Mouse (Mus musculus) G1E-ER4 (cell line): Measurements from ENCODE around the gene Pgr. TPM values are rescaled to one million over a fixed set of nuclear protein-coding genes. Genes with fewer than 3 reads are reported as not detected.

Experiments
- GATA1 ChIP-seq: IDR thresholded peaks from one replicate; pipeline ENCODE4 v1.8.0; 2012; ENCODE audit warnings: low read length, inconsistent platforms
- polyA plus RNA-seq: library from polyadenylated mRNA; stranded (reverse); fragments of >175 nt; gene quantifications from 2 replicates; pipeline ENCODE4 v1.2.3, GENCODE M21; 2012

Gene Pgr
- not detected in 2 replicates for polyA plus RNA-seq

DNA sequence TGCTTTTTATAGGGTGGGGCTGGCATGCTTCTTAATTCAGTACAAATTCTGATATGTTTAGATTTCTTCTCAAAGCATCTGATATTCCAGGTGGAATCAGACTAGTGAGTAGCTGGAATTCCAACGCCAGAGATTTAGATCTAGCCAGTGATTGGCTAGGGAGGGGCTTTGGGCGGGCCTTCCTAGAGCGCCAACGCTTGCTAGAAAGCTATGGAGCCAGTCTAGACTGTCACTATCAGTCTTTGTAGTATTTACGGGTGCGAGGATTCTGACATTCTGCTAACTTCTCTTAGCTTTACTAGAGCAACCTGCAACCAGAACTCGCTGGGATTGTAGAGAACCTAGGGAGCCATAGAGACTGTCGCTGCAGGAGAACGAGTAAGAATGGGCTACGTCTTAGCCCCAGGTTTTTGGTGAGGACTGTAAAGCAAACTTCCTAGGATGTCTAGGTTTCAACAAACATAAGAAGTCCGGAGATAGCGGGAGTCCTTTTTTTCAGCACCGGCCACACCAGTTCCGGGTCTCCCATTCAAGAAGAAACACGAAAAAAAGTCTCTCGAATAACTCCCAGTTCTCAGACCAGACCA, at the start of gene Pgr:
Gene Pgr (plus strand): TSS at position 218 of the 587 bp plus-strand sequence.
- no peak for TF ChIP-seq GATA1

DNA sequence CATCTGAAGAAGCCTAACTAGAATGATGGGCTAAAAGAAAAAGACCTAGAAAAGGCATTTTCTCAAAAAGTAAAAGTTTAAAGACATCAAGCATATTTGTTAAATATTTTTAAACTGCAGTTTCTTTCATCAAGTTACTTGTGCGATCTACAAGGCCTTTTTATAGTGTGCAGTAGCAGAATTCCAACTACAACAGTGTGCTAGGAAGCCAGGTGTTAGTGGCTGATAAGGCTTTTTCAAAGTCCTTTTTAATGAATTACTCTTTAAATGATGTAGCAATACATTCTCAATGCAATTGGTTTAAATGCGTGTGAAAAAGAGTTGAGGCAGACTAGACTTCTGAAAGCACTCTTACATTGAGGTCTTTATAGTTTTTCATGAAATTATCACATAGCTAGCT, 42.2 kb upstream of the Pgr start:
- no peak for TF ChIP-seq GATA1

DNA sequence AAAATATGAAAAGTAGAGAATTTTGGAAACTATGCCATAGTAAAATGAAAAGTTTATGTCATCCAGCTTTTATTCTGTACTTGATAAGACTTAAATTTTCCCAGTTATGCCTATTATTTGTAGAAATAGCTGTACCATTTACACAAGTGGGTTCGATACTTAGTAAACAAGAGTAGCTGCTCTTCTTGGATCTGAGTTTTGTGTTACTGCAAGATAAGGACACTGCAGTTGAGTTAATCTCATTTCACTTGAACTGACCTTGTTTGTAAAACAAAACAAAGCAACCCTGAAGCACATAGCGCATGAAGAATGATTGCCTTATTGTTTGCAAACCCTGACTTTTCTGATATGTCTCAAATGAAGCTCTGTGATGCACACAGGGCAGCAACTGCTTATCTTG, 31.1 kb upstream of the Pgr start:
- no peak for TF ChIP-seq GATA1

DNA sequence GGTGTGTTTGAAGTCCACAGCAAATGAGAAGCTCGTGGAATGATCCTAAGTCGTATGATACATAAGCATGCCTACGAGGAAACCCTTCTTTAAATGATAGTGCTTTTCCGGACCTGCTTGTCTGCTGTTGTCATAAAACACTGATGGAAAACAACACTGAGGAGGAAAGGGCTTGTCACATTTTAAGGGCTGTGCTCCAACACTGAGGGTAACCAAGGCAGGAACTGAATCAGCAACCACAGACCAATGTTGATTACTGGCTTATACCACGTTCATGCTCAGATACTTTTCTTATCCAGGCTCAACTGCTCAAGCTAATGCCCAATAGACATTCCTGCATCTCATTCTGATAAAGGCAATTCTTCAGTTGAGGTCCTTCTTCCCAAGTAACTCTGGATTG, 4.4 kb upstream of the Pgr start:
- TF ChIP-seq GATA1 = no peak

DNA sequence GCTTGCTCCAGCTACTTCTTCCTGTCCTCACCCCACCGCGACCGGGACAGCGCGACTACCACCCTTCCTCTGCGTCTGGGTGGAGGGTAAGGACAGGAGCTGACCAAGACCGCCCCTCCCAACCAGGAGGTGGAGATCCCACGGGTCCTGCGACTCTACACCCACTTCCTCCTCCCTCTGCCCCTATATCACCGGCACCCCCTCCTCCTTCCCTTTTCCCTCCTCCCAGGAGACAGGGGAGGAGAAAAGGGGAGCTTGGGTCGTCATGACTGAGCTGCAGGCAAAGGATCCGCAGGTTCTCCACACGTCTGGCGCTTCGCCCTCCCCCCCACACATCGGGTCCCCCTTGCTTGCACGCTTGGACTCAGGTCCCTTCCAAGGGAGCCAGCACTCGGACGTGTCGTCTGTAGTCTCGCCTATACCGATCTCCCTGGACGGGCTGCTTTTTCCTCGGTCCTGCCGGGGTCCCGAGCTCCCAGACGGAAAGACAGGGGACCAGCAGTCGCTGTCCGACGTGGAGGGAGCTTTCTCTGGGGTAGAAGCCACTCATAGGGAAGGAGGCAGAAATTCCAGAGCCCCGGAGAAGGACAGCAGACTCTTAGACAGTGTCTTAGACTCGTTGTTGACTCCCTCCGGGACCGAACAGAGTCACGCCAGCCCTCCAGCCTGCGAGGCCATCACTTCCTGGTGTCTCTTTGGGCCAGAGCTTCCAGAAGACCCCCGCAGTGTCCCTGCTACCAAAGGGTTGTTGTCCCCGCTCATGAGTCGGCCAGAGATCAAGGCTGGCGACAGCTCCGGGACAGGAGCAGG, 775 bp downstream of the Pgr start:
- TF ChIP-seq GATA1 = no peak

DNA sequence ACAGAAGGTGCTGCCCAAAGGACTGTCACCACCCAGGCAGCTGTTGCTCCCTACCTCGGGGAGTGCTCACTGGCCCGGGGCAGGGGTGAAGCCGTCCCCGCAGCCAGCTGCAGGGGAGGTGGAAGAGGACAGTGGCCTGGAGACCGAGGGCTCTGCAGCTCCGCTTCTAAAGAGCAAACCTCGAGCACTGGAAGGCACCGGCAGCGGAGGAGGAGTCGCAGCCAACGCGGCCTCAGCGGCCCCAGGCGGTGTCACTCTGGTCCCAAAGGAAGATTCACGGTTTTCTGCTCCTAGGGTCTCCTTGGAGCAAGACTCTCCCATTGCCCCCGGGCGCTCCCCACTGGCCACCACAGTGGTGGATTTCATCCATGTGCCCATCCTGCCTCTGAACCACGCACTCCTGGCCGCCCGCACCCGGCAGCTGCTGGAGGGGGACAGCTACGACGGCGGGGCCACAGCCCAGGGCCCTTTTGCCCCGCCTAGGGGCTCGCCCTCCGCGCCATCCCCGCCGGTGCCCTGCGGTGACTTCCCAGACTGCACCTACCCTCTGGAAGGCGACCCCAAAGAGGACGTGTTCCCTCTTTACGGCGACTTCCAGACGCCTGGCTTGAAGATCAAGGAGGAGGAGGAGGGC, 1.5 kb downstream of the Pgr start:
- TF ChIP-seq GATA1 = no peak

DNA sequence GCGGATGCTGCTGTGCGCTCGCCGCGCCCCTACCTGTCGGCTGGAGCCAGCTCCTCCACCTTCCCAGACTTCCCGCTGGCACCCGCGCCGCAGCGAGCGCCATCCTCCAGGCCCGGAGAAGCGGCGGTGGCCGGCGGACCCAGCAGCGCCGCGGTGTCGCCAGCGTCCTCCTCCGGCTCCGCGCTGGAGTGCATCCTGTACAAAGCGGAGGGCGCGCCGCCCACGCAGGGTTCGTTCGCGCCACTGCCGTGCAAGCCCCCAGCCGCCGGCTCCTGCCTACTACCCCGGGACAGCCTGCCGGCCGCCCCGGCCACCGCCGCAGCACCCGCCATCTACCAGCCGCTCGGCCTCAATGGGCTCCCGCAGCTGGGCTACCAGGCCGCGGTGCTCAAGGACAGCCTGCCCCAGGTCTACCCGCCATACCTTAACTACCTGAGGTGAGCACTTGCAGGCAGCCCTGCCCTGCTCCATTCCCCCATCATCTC, 2.1 kb downstream of the Pgr start:
- no peak for TF ChIP-seq GATA1

DNA sequence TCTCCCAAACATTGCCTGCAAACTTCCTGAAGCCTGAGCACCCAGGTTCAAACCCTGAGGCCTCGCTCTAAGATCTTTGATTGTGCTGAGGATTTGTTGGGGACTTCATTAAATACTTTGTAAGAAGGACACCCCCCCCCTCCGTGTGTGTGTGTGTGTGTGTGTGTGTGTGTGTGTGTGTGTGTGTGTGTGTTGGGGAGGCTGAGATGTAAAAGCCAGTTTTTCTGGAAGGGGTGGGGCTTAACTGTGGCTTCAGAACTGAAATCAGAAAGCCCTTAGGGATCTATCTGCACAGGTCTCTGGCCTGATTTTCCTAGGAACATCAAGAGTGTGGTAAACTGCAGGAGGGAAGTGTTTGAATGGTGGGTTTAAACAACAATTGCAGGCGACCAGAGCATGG, 2.6 kb downstream of the Pgr start:
- TF ChIP-seq GATA1 = no peak

DNA sequence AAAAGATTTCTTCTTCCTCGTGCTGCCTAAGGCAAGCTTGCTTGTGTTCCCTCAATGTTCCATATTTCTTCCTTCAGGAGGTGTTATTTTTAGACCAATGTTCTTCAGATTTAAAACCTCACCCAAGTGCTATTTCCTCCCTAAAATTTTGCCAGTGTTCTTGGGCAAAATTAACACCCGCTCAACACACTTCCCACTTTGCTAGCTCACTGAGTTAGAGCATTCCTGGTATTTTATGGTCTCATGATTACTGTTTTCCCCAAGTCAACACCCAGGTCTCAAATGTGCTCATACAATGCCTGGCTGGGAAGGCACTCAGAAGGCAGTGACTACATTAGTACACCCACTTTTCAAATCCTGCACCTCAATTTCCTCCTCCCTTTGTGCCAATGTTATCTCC, 27.9 kb downstream of the Pgr start:
- no peak for TF ChIP-seq GATA1

DNA sequence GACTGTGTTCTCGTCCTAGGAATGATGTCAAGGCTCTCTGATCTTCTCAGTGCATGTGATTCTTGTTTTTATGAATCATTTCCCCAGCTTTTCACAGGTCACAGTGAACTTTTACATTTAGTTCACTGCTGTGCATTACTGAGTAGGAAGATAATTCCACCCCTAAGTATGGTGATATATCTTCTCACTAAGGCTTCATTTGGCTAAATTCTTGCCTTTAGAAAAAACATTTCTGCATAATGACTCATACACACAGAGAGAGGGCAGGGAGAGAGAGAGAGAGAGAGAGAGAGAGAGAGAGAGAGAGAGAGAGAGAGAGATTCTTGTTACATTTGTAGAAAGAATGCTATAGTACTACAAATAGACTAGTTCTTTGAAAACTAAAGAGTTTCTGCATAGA, 38.1 kb downstream of the Pgr start:
- TF ChIP-seq GATA1 = no peak

DNA sequence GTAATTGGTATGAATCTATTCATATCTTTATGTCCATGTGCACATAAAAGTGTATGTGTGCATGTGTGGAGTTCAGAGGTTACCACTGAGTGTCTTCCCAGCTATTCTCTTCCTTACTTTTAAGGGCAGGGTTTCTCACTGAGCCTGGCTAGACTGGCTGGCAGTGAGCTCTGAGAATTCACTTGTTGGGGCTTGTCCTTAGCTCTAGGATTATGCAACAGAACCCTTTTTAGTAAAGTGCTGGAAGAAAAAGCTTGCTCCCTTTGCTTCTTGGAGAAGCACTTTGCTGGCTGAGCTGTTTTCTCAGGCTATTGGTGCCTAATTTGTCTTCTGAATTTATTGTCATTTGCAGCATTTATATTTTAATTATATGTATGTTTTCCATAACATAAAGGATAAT, 53.7 kb downstream of the Pgr start:
- TF ChIP-seq GATA1 = no peak

DNA sequence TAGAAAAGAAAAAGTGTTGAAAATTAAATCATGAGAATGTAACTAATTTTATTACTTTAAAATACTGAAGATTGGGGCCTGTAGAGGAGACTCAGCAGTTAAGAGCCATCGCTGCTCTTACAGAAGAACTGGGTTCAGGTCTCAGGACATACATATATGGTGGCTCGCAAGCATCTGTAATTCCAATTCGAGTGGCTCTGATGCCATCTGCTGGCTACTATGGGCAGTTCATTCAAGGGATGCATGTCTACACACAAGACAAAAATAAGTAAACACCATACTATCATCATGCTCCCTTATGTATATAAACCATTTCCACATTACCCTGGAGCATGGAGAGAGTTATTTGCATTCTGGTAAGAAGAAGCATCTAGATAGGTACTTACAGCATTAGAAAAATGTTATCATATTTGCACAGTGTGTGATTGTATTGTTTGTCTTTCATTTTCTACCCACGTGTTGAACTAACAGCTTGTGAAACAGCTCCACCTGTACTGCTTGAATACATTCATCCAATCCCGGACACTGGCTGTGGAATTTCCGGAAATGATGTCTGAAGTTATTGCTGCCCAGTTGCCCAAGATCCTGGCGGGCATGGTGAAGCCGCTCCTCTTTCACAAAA, 65.0 kb downstream of the Pgr start:
- no peak for TF ChIP-seq GATA1

DNA sequence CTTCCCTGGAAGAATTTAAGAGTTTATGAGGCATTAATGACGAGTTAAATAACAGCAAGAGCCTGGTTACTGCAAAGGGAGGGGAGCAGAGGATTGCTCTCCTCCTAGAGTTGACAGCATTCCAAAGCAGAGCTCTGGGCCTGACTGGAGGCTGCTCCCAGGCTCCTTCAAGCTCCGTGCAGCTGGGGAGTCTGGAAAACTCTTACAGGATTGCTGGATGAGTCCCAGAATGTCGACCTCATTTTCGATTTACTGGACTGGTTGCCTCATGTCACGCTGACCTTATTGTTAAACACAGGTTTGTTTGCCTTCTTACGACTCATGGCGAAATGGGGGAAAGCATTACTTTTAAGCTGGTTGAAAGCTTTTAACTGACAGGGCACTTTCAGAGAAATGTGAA, 70.6 kb downstream of the Pgr start:
- no peak for TF ChIP-seq GATA1

DNA sequence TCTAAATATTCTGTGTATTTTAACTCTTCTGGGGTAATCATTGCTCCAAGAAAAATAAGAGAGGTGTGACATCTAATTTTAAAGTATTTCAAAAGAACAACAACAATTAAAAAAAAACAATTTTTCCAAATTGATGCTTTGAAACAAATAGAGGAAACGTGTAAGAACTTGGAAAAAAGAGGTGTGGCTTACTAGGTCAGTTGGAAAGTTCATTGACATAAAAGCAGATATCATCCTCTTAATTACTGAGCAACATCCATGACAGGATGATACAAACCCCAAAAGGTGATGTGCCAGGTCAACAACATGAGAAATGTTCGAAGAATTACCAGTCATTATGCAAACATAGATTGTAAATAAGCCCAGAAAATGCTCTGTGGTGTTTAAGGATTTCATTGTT, 71.9 kb downstream of the Pgr start, which contains the start of gene Gm16485:
Gene Gm16485 (plus strand): TSS at position 301 of the 400 bp plus-strand sequence.
- TF ChIP-seq GATA1 = no peak

DNA sequence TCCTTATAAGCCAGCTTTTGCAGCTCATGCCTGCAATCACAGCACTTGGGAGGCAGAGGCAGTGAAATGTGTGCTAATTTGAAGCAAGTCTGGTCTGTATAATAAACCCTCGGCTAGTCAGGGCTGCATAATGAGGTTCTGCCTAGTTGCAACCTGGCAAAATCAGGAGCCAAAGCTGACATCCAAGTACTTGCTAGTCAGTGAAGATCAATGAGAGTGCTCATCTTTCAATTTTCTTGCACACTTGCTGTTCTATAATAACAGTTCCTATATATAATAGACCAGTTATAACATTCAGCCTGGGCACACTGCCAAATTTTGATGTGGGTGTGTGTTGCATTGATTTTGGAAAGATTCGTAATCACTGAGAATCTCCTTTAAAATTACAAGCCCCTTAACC, 78.1 kb downstream of the Pgr start:
- no peak for TF ChIP-seq GATA1

DNA sequence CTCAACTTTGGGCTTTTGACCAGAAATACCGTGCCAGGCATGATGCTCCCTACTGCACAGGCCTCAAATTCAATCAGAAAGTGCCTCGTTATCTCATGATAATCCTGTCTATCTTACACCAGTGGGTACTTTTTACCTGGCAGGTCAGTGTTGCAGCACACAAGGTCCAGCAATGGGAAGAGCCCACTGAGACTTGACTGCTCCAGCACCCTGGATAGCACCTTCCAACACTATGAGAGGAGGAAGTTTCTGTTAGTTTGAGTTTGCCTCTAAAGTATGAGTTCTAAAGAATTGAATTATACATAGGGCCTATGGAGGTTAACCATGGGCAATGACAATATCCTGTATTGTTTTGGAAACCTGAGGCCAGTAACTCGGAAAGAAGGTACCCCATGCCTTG, 82.7 kb downstream of the Pgr start:
- no peak for TF ChIP-seq GATA1

DNA sequence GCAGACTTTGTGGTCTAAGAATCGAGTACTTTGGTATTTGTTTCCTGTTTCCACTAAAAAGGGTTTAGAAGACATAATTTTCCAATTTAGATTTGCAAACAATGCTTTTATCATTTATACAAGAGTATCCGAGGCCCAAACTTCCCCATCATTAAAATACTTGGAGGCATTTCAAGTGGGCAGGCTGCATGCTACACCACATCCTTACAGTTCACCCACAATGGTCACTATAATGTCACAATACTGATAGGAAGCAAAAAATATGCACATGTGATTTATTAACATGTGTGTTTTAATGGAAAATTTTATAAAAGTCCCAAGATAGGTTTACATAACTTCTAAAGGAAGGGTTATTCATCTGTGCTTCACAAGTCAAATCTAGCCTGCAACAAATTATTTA, 96.9 kb downstream of the Pgr start:
- no peak for TF ChIP-seq GATA1
